17 mouse cellular contexts compared by ENCODE assay signal in the genomic region with DNA sequence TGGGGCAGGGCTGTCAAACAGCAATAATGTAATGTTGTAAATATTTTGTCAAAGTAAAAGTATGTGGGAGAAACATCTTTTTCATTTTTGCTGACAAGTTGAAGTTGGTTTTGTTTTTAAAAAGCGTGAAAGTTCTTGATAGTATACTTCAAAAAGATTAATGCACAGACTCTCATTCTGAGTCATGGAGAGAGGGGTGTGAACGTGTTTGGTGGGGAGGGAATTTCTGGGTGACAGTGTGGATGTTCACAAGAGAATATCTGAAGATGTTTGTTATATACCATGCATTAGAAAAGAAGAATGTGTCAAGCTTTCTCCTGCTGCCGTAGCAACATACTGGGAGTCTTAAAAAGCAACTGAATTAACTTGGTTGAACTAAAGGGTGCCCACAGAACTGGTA.
"Had no signal": no experiment of that assay in that cellular context is flagged by ENCODE, and none has a peak within 500 bp of the region (broad histone marks: within the 10 kb centered on the region; RNA-seq: fewer than 3 reads in every experiment).

No protein-coding gene starts in this region.

- H3K27ac ChIP-seq: midbrain, embryonic 10.5 days; midbrain, embryonic 12.5 days; neural tube, embryonic 13.5 days; neural tube, embryonic 15.5 days; stomach, embryonic 15.5 days; stomach, postnatal 0 days had no signal

- H3K4me1 ChIP-seq: midbrain, embryonic 10.5 days; midbrain, embryonic 12.5 days; neural tube, embryonic 13.5 days; neural tube, embryonic 15.5 days; stomach, embryonic 15.5 days had no signal

- H3K27me3 ChIP-seq: midbrain, embryonic 12.5 days; neural tube, embryonic 13.5 days; neural tube, embryonic 15.5 days; stomach, embryonic 15.5 days had no signal

- H3K4me2 ChIP-seq: lung, embryonic 14.5 days; midbrain, embryonic 12.5 days; neural tube, embryonic 13.5 days; neural tube, embryonic 15.5 days; stomach, embryonic 15.5 days had no signal

- H3K9me3 ChIP-seq: midbrain, embryonic 10.5 days; midbrain, embryonic 12.5 days; neural tube, embryonic 13.5 days; neural tube, embryonic 15.5 days; stomach, embryonic 15.5 days had no signal

- ATAC-seq: midbrain, embryonic 16.5 days had no signal

- DNase-seq: lung, adult 18-20 months; lung, embryonic 14.5 days; lung, postnatal 10 days; lung, postnatal 4 days; midbrain, embryonic 14.5 days; right cerebral cortex, postnatal 14 days; thymus, adult 2 months; thymus, postnatal 25 days; thymus, postnatal 4 days had no signal

- H3K36me3 ChIP-seq: midbrain, embryonic 10.5 days; midbrain, embryonic 12.5 days; neural tube, embryonic 13.5 days; neural tube, embryonic 15.5 days; stomach, embryonic 15.5 days had no signal

- H3K9ac ChIP-seq: lung, embryonic 14.5 days; midbrain, embryonic 12.5 days; neural tube, embryonic 13.5 days; neural tube, embryonic 15.5 days; stomach, embryonic 15.5 days had no signal

- H3K4me3 ChIP-seq: midbrain, embryonic 10.5 days; midbrain, embryonic 12.5 days; myocyte; neural tube, embryonic 13.5 days; neural tube, embryonic 15.5 days; stomach, embryonic 15.5 days had no signal
